Mouse (Mus musculus) midbrain, embryonic 13.5 days (tissue): ENCODE results near the gene Vmn1r42. TPM values are rescaled to one million over a fixed set of nuclear protein-coding genes. Genes with fewer than 3 reads are reported as not detected.
"Not testable (repeated sequence)": the region's sequence is repeated elsewhere in the genome, so short reads cannot be mapped to it uniquely, and the experiment has no call there.

Experiments
- ATAC-seq: fragments of 200-750 bp; cut with Nextera tagmentation; 2 replicates; pipeline ENCODE4 v1.8.0; 2017; ENCODE audit warnings: mild to moderate bottlenecking, moderate TSS enrichment, moderate library complexity
- H3K27ac ChIP-seq: fragments of 300-500 bp; sonication (generic); 2 replicates; pipeline ENCODE4 v1.5.1; 2015; ENCODE audit warnings: inconsistent platforms, mild to moderate bottlenecking, moderate library complexity
- H3K27me3 ChIP-seq: fragments of 300-500 bp; sonication (generic); 2 replicates; pipeline ENCODE4 v1.6.1; 2015; ENCODE audit warnings: mild to moderate bottlenecking, inconsistent platforms
- H3K36me3 ChIP-seq: fragments of 300-500 bp; sonication (generic); 2 replicates; pipeline ENCODE4 v1.6.1; 2015; ENCODE audit warnings: mild to moderate bottlenecking, inconsistent platforms
- H3K4me1 ChIP-seq: fragments of 300-500 bp; sonication (generic); replicated peaks from 2 replicates; pipeline ENCODE4 v1.6.1; 2015; ENCODE audit warnings: inconsistent platforms
- H3K4me2 ChIP-seq: fragments of 300-500 bp; sonication (generic); replicated peaks from 2 replicates; pipeline ENCODE4 v1.6.1; 2015; ENCODE audit warnings: moderate library complexity, mild to moderate bottlenecking, inconsistent platforms
- H3K4me3 ChIP-seq: fragments of 300-500 bp; sonication (generic); replicated peaks from 2 replicates; pipeline ENCODE4 v1.5.1; 2015; ENCODE audit warnings: mild to moderate bottlenecking, inconsistent platforms
- H3K9ac ChIP-seq: fragments of 300-500 bp; sonication (generic); replicated peaks from 2 replicates; pipeline ENCODE4 v1.6.1; 2015; ENCODE audit warnings: mild to moderate bottlenecking, inconsistent platforms
- H3K9me3 ChIP-seq: fragments of 300-500 bp; sonication (generic); 2 replicates; pipeline ENCODE4 v1.6.1; 2016; ENCODE audit warnings: mild to moderate bottlenecking, inconsistent platforms
- WGBS: fragments of 180-500 bp; shearing (Covaris S2); methylation state at CpG from one replicate; pipeline ENCODE4 v1.1.7; 2015; 5-methylcytosine and 5-hydroxymethylcytosine counted together
- polyA plus RNA-seq: library from polyadenylated mRNA; unstranded; fragments of >200 nt; fragmentation: Nextera tagmentation; extraction: Ambion mirVana; gene quantifications from 2 replicates; pipeline ENCODE4 v1.2.1, GENCODE M21; 2015

Gene Vmn1r42
- not detected in 2 replicates for polyA plus RNA-seq

- not testable (repeated sequence) for H3K4me1 ChIP-seq, H3K36me3 ChIP-seq, H3K27me3 ChIP-seq, H3K27ac ChIP-seq, ATAC-seq, H3K9ac ChIP-seq, H3K9me3 ChIP-seq, H3K4me3 ChIP-seq, H3K4me2 ChIP-seq
- 84% methylated on average over 3 of the region's 3 CpGs for WGBS
Observed at GRCm38 (mm10) chr6:89876313-89876712, at the start of gene Vmn1r42, which contains the start of gene Vmn1r43. TSS of gene Vmn1r42 (minus strand) at chr6:89876413. TSS of gene Vmn1r43 (minus strand) at chr6:89876413.

GRCm38 (mm10) chr6:89883812-89884211, 7.6 kb upstream of the Vmn1r42 start:
- no peak for ATAC-seq
- no peaks in the 10 kb centered on the region for H3K36me3 ChIP-seq
- H3K9ac ChIP-seq: no peak overlapping the region
- H3K27me3 ChIP-seq: no peaks in the 10 kb centered on the region
- WGBS: 49% methylated on average over 2 of the region's 2 CpGs
- no peaks in the 10 kb centered on the region for H3K9me3 ChIP-seq
- no peaks in the 10 kb centered on the region for H3K4me1 ChIP-seq
- H3K4me2 ChIP-seq: no peak overlapping the region
- no peak overlapping the region for H3K4me3 ChIP-seq
- no peak overlapping the region for H3K27ac ChIP-seq

GRCm38 (mm10) chr6:89883360-89883759, 7.1 kb upstream of the Vmn1r42 start, which contains the start of gene Vmn1r44:
TSS of gene Vmn1r44 (plus strand) at chr6:89883660.
- no peaks in the 10 kb centered on the region for H3K27me3 ChIP-seq

DNA sequence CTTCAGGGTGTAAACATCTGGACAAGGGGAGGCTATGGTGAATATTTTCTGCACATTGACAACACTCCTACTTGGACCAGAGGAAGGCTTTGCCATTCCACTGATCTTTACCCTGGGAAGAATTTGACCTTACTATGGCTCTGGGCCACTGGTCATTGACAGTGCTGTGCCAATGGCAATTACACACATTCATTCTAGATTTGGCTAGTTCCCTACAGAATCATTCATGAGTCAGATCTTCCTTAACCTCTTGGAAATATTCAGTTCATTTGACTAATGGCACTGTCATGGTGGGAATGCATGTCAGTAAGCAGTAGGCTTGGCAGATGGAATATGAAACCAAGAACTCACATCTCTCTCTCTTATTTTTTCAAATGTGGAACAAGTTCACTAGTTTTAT, 4.7 kb upstream of the Vmn1r42 start:
- no peaks in the 10 kb centered on the region for H3K9me3 ChIP-seq

More at GRCm38 (mm10) chr6:89883360-89883759, 7.1 kb upstream of the Vmn1r42 start, which contains the start of gene Vmn1r44:
- Histone ChIP-seq H3K4me3 (no peak within 1 kb of the TSS), H3K4me2 (no peak within 1 kb of the TSS), H3K9me3 (no peaks in the 10 kb centered on the region), H3K9ac (no peak within 1 kb of the TSS), H3K27ac (no peak within 1 kb of the TSS), H3K36me3 (no peaks in the 10 kb centered on the region), H3K4me1 (no peaks in the 10 kb centered on the region)
- WGBS: 76% methylated on average over 1 of the region's 1 CpGs
- no peak for ATAC-seq

GRCm38 (mm10) chr6:89876963-89877362, 750 bp upstream of the Vmn1r42 start:
- H3K9ac ChIP-seq: no peak overlapping the region
- no peak for ATAC-seq
- H3K9me3 ChIP-seq: no peaks in the 10 kb centered on the region
- no peaks in the 10 kb centered on the region for H3K4me1 ChIP-seq
- no peaks in the 10 kb centered on the region for H3K27me3 ChIP-seq
- no peak overlapping the region for H3K4me2 ChIP-seq
- WGBS: 83% methylated on average over 2 of the region's 2 CpGs
- H3K4me3 ChIP-seq: no peak overlapping the region
- no peaks in the 10 kb centered on the region for H3K36me3 ChIP-seq
- no peak overlapping the region for H3K27ac ChIP-seq

More for the DNA sequence above, 4.7 kb upstream of the Vmn1r42 start:
- no peak overlapping the region for H3K27ac ChIP-seq
- no peaks in the 10 kb centered on the region for H3K4me1 ChIP-seq
- no peaks in the 10 kb centered on the region for H3K36me3 ChIP-seq
- no peaks in the 10 kb centered on the region for H3K27me3 ChIP-seq
- H3K9ac ChIP-seq: no peak overlapping the region
- ATAC-seq: no peak
- H3K4me2 ChIP-seq: no peak overlapping the region
- H3K4me3 ChIP-seq: no peak overlapping the region

DNA sequence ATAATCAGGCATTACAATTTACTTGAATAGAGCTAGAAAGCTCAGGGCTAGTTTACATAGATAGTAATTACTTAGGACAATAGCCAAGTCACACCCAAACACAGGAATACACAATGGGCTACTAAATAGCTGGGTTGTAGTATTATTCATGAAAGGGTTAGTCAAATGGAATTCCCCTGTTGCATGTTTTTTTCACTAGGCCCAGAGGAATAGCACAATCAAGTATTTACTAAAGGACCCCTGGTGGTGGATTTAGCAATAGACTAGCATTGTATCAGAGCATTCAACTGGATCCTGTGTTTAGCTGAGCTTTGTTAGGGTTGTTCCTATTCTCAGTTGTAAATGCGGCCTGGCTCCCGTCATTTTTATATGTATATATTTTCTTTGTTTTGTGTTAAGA, 8.2 kb downstream of the Vmn1r42 start:
- peaks cover 22% of the 10 kb centered on the region; the same call in 1 of the 2 replicates for H3K9me3 ChIP-seq
- no peak overlapping the region for H3K9ac ChIP-seq
- H3K4me3 ChIP-seq: no peak overlapping the region
- H3K4me2 ChIP-seq: no peak overlapping the region
- WGBS: 69% methylated on average over 2 of the region's 2 CpGs
- no peak overlapping the region for H3K27ac ChIP-seq
- no peak for ATAC-seq
- H3K4me1 ChIP-seq: no peaks in the 10 kb centered on the region
- no peaks in the 10 kb centered on the region for H3K36me3 ChIP-seq
- no peaks in the 10 kb centered on the region for H3K27me3 ChIP-seq

DNA sequence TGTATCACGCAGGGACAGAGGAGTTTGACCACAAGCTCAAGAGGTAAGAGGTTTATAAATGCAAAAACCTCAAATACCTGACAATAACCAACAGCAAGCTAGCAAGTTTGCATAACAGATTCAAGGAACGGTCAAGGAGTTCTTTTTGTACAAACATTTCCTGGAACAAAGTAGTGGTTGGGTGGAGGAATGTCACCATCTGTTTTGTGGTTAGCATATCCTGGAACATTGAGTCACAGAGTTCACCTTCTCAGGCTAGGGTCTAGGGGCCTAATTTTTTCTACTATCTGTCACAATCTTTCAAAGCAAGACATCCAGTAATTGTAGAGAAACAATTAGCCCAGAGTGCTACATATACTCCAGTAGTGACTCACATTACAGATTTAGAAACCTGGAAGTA, 8.9 kb downstream of the Vmn1r42 start:
- H3K4me1 ChIP-seq: no peaks in the 10 kb centered on the region
- no peak overlapping the region for H3K4me3 ChIP-seq
- H3K36me3 ChIP-seq: no peaks in the 10 kb centered on the region
- no peak overlapping the region for H3K4me2 ChIP-seq
- no peak overlapping the region for H3K9ac ChIP-seq
- no peak overlapping the region for H3K27ac ChIP-seq
- 94% methylated on average over 2 of the region's 2 CpGs for WGBS
- peaks cover 26% of the 10 kb centered on the region; the same call in 1 of the 2 replicates for H3K9me3 ChIP-seq
- ATAC-seq: no peak
- H3K27me3 ChIP-seq: no peaks in the 10 kb centered on the region

DNA sequence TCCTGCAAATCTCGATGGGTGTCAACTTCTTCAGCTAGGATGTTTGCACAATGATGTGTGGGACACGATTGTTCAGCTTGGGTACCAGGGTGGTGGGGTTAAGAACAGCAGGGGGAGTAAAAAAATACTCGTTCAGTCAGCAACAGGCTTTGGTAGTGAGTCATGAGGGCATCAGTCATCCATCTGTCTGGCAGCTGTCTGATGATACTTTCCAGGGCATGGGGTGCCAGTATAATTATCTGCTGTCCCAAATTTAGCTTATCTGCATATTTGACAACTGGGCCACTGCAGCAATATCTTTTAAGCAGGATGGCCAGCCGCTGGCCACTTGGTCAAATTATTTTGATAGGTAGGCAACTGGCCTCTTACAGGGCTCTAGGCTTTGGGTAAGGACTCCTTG, 12.4 kb downstream of the Vmn1r42 start:
- 72% methylated on average over 4 of the region's 4 CpGs for WGBS
- no peaks in the 10 kb centered on the region for H3K4me1 ChIP-seq
- no peaks in the 10 kb centered on the region for H3K36me3 ChIP-seq
- no peak overlapping the region for H3K4me3 ChIP-seq
- H3K27me3 ChIP-seq: no peaks in the 10 kb centered on the region
- H3K9ac ChIP-seq: no peak overlapping the region
- no peak overlapping the region for H3K4me2 ChIP-seq
- no peak overlapping the region for H3K27ac ChIP-seq
- ATAC-seq: no peak
- peaks cover 35% of the 10 kb centered on the region; the same call in 1 of the 2 replicates for H3K9me3 ChIP-seq

GRCm38 (mm10) chr6:89859839-89860238, 16.4 kb downstream of the Vmn1r42 start:
- H3K27ac ChIP-seq: no peak overlapping the region
- no peak overlapping the region for H3K9ac ChIP-seq
- no peaks in the 10 kb centered on the region for H3K36me3 ChIP-seq
- H3K4me2 ChIP-seq: no peak overlapping the region
- no peaks in the 10 kb centered on the region for H3K27me3 ChIP-seq
- no peak for ATAC-seq
- WGBS: 84% methylated on average over 2 of the region's 2 CpGs
- no peak overlapping the region for H3K4me3 ChIP-seq
- H3K9me3 ChIP-seq: peaks cover 23% of the 10 kb centered on the region; the same call in 1 of the 2 replicates
- H3K4me1 ChIP-seq: no peaks in the 10 kb centered on the region

DNA sequence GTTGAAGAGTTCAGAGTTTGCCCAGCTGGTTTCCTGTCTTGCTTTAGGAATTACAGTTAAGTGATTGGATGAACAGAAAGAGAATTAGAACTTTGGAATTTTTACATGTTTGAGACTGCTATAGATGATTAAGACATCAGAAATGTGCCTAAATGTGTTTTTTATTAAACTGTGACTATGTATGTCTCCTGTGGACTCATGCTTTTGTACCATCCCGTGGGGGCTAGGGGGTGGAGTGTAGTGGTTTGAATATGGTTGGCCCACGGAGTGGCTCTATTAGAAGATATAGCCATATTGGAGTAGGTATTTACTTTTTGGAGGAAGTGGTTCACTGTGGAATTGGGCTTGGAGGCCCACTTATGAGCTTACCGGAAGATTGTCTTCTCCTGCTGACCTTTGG, 18.7 kb downstream of the Vmn1r42 start:
- no peak overlapping the region for H3K27ac ChIP-seq
- 80% methylated on average over 3 of the region's 3 CpGs for WGBS
- H3K4me2 ChIP-seq: no peak overlapping the region
- no peak for ATAC-seq
- no peaks in the 10 kb centered on the region for H3K4me1 ChIP-seq
- 0 out of 2 replicates have a peak, but pooled peaks cover 10% of the 10 kb centered on the region for H3K9me3 ChIP-seq
- no peaks in the 10 kb centered on the region for H3K36me3 ChIP-seq
- no peak overlapping the region for H3K4me3 ChIP-seq
- H3K9ac ChIP-seq: no peak overlapping the region
- H3K27me3 ChIP-seq: no peaks in the 10 kb centered on the region

Other genes with a start within 250 kb of the Vmn1r42 start
- 12.6 and 13.3 TPM in 2 replicates for gene Txnrd3, start 232.4 kb downstream of the Vmn1r42 start, polyA plus RNA-seq
- not detected in 2 replicates for gene Vmn1r40, start 168.9 kb downstream of the Vmn1r42 start, polyA plus RNA-seq
- not detected in 2 replicates for gene Vmn1r41, start 135.6 kb downstream of the Vmn1r42 start, polyA plus RNA-seq
- gene Vmn1r43, start within 50 bp of the Vmn1r42 start, polyA plus RNA-seq: not detected in 2 replicates
- not detected in 2 replicates for gene Vmn1r44, start 7.2 kb upstream of the Vmn1r42 start, polyA plus RNA-seq
- gene Vmn1r45, start 64.2 kb upstream of the Vmn1r42 start, polyA plus RNA-seq: not detected in 2 replicates
- gene Vmn1r46, start 92.9 kb upstream of the Vmn1r42 start, polyA plus RNA-seq: not detected in 2 replicates
- gene Vmn1r47, start 139.7 kb upstream of the Vmn1r42 start, polyA plus RNA-seq: not detected in 2 replicates
- not detected in 2 replicates for gene Vmn1r48, start 160.4 kb upstream of the Vmn1r42 start, polyA plus RNA-seq
- not detected in 2 replicates for gene Vmn1r49, start 202.1 kb upstream of the Vmn1r42 start, polyA plus RNA-seq
- not detected in 2 replicates for gene Vmn1r50, start 225.0 kb upstream of the Vmn1r42 start, polyA plus RNA-seq
- gene Vmn1r51, start 246.2 kb upstream of the Vmn1r42 start, polyA plus RNA-seq: not detected in 2 replicates